Mouse (Mus musculus) MEL (cell line): Measurements from ENCODE around the gene Sgf29. TPM values are rescaled to one million over a fixed set of nuclear protein-coding genes. Genes with fewer than 3 reads are reported as not detected.

Experiments
- DNase-seq: peaks from one replicate; pipeline ENCODE4 v3.0.0; 2011; ENCODE audit warnings: low read depth, low spot score
- H3K27ac ChIP-seq: 2 replicates; pipeline ENCODE4 v1.5.1; 2012; ENCODE audit warnings: low read depth, mild to moderate bottlenecking, control low read depth, low read length, moderate library complexity; ENCODE audit not compliant: control insufficient read depth
- H3K27me3 ChIP-seq, 2 experiments: fragments of 150-350 bp in 1 of 2; sonication (generic) in 1 of 2; 2 replicates each; pipeline ENCODE4 v1.6.1; 2012; ENCODE audit warnings: low read length in 2 of 2, mild to moderate bottlenecking in 2 of 2, improper control_type of control experiment in 1 of 2, moderate library complexity in 1 of 2; ENCODE audit not compliant: insufficient read depth in 2 of 2, control insufficient read depth in 1 of 2
- H3K36me3 ChIP-seq, 2 experiments: 2 replicates each; pipeline ENCODE4 v1.6.1; 2012 to 2014; ENCODE audit warnings: low read length in 2 of 2, improper control_type of control experiment in 1 of 2, inconsistent platforms in 1 of 2, mild to moderate bottlenecking in 1 of 2; ENCODE audit not compliant: insufficient read depth in 2 of 2, control insufficient read depth in 1 of 2
- H3K4me1 ChIP-seq, 2 experiments: fragments of 150-350 bp in 1 of 2; sonication (generic) in 1 of 2; 2 replicates each; pipeline ENCODE4 v1.6.1; 2012; ENCODE audit warnings: low read length in 2 of 2, improper control_type of control experiment in 1 of 2, mild to moderate bottlenecking in 1 of 2; ENCODE audit not compliant: insufficient read depth in 2 of 2, control insufficient read depth in 1 of 2
- H3K4me3 ChIP-seq, 2 experiments: fragments of 150-350 bp in 1 of 2; sonication (generic) in 1 of 2; 2 replicates each; pipeline ENCODE4 v1.5.1; 2012; ENCODE audit warnings: low read depth in 2 of 2, low read length in 2 of 2, mild to moderate bottlenecking in 2 of 2, moderate library complexity in 2 of 2, control low read depth in 1 of 2, improper control_type of control experiment in 1 of 2; ENCODE audit not compliant: control insufficient read depth in 1 of 2, insufficient read depth in 1 of 2
- H3K79me2 ChIP-seq: 2 replicates; pipeline ENCODE4 v1.6.1; 2012; ENCODE audit warnings: mild to moderate bottlenecking, low read length, moderate library complexity; ENCODE audit not compliant: control insufficient read depth, poor library complexity, insufficient read depth
- H3K9ac ChIP-seq: 2 replicates; pipeline ENCODE4 v1.6.1; 2012; ENCODE audit warnings: low read depth, mild to moderate bottlenecking, control low read depth, low read length, moderate library complexity; ENCODE audit not compliant: control insufficient read depth, poor library complexity, severe bottlenecking
- H3K9me3 ChIP-seq: fragments of 150-350 bp; sonication (generic); replicated peaks from 2 replicates; pipeline ENCODE4 v1.6.1; 2012; ENCODE audit warnings: mild to moderate bottlenecking, low read length, improper control_type of control experiment, moderate library complexity; ENCODE audit not compliant: insufficient read depth
- CHD1 ChIP-seq: IDR thresholded peaks from 2 replicates; pipeline ENCODE4 v1.6.1; 2012; ENCODE audit warnings: low read depth, mild to moderate bottlenecking, inconsistent platforms, low read length, improper control_type of control experiment
- ELF1 ChIP-seq: IDR thresholded peaks from 2 replicates; pipeline ENCODE4 v1.6.1; 2014; ENCODE audit warnings: low read depth, mild to moderate bottlenecking, inconsistent platforms, low read length, improper control_type of control experiment, moderate library complexity
- EP300 ChIP-seq, 2 experiments: IDR thresholded peaks; 2 replicates each; pipeline ENCODE4 v1.6.1; 2011; ENCODE audit warnings: improper control_type of control experiment in 2 of 2, low read length in 2 of 2, low read depth in 1 of 2, mild to moderate bottlenecking in 1 of 2
- ETS1 ChIP-seq: IDR thresholded peaks from 2 replicates; pipeline ENCODE4 v1.6.1; 2012; ENCODE audit warnings: low read depth, mild to moderate bottlenecking, inconsistent platforms, low read length, improper control_type of control experiment, moderate library complexity
- HCFC1 ChIP-seq: IDR thresholded peaks from 2 replicates; pipeline ENCODE4 v1.6.1; 2012; ENCODE audit warnings: low read depth, mild to moderate bottlenecking, inconsistent platforms, low read length, improper control_type of control experiment, moderate library complexity
- JUND ChIP-seq: IDR thresholded peaks from 2 replicates; pipeline ENCODE4 v1.6.1; 2011; ENCODE audit warnings: low read depth, mild to moderate bottlenecking, improper control_type of control experiment, low read length
- MAFK ChIP-seq: IDR thresholded peaks from 2 replicates; pipeline ENCODE4 v1.6.1; 2011; ENCODE audit warnings: low read depth, mild to moderate bottlenecking, low read length, improper control_type of control experiment, borderline replicate concordance
- MAX ChIP-seq: IDR thresholded peaks from 2 replicates; pipeline ENCODE4 v1.6.1; 2011; ENCODE audit warnings: low read length, improper control_type of control experiment
- MAZ ChIP-seq: IDR thresholded peaks from 2 replicates; pipeline ENCODE4 v1.6.1; 2012; ENCODE audit warnings: low read depth, mild to moderate bottlenecking, inconsistent platforms, low read length, improper control_type of control experiment
- MXI1 ChIP-seq: IDR thresholded peaks from 2 replicates; pipeline ENCODE4 v1.6.1; 2011; ENCODE audit warnings: mild to moderate bottlenecking, low read depth, low read length, improper control_type of control experiment
- MYC ChIP-seq: IDR thresholded peaks from 2 replicates; pipeline ENCODE4 v1.6.1; 2011; ENCODE audit warnings: low read depth, mild to moderate bottlenecking, low read length, improper control_type of control experiment, moderate library complexity
- NELFE ChIP-seq: IDR thresholded peaks from 2 replicates; pipeline ENCODE4 v1.6.1; 2011; ENCODE audit warnings: low read depth, low read length, improper control_type of control experiment
- NRF1 ChIP-seq: IDR thresholded peaks from 2 replicates; pipeline ENCODE4 v1.6.1; 2014; ENCODE audit warnings: low read depth, mild to moderate bottlenecking, inconsistent platforms, low read length, improper control_type of control experiment, moderate library complexity; ENCODE audit not compliant: poor library complexity, insufficient read depth, severe bottlenecking
- POLR2A ChIP-seq, 2 experiments: IDR thresholded peaks; 2 replicates each; pipeline ENCODE4 v1.6.1; 2011 to 2012; ENCODE audit warnings: low read length in 2 of 2, mild to moderate bottlenecking in 2 of 2, control low read depth in 1 of 2, improper control_type of control experiment in 1 of 2, low read depth in 1 of 2, moderate library complexity in 1 of 2; ENCODE audit not compliant: control insufficient read depth in 1 of 2, insufficient read depth in 1 of 2, poor library complexity in 1 of 2
- RAD21 ChIP-seq: IDR thresholded peaks from 2 replicates; pipeline ENCODE4 v1.6.1; 2011; ENCODE audit warnings: mild to moderate bottlenecking, low read depth, low read length, improper control_type of control experiment
- RCOR1 ChIP-seq: IDR thresholded peaks from 2 replicates; pipeline ENCODE4 v1.6.1; 2012; ENCODE audit warnings: low read depth, mild to moderate bottlenecking, inconsistent platforms, low read length, improper control_type of control experiment
- SIN3A ChIP-seq: IDR thresholded peaks from 2 replicates; pipeline ENCODE4 v1.6.1; 2012; ENCODE audit warnings: low read length, improper control_type of control experiment, inconsistent platforms
- SMC3 ChIP-seq: IDR thresholded peaks from 2 replicates; pipeline ENCODE4 v1.6.1; 2011; ENCODE audit warnings: low read depth, low read length, improper control_type of control experiment
- TBP ChIP-seq: IDR thresholded peaks from 2 replicates; pipeline ENCODE4 v1.8.0; 2011; ENCODE audit warnings: low read depth, low read length, improper control_type of control experiment
- TCF12 ChIP-seq: IDR thresholded peaks from 2 replicates; pipeline ENCODE4 v1.6.1; 2014; ENCODE audit warnings: low read depth, mild to moderate bottlenecking, inconsistent platforms, low read length, improper control_type of control experiment, moderate library complexity
- USF2 ChIP-seq, 2 experiments: IDR thresholded peaks; 2 replicates each; pipeline ENCODE4 v1.6.1; 2011 to 2012; ENCODE audit warnings: improper control_type of control experiment in 2 of 2, low read length in 2 of 2, borderline replicate concordance in 1 of 2, inconsistent platforms in 1 of 2, low read depth in 1 of 2, mild to moderate bottlenecking in 1 of 2; ENCODE audit not compliant: insufficient read depth in 1 of 2
- ZMIZ1 ChIP-seq: IDR thresholded peaks from 2 replicates; pipeline ENCODE4 v1.6.1; 2012; ENCODE audit warnings: low read depth, mild to moderate bottlenecking, inconsistent platforms, low read length, improper control_type of control experiment, moderate library complexity
- polyA plus RNA-seq, 2 experiments: library from polyadenylated mRNA; stranded (reverse) in 1 of 2; unstranded in 1 of 2; fragments of >175 nt in 1 of 2; fragments of >200 nt in 1 of 2; gene quantifications; 2 replicates each; pipeline versions ENCODE4 v1.2.1 to v1.2.4; 2012; ENCODE audit warnings: low replicate concordance in 2 of 2, low read depth in 1 of 2; ENCODE audit not compliant: insufficient read length in 2 of 2, insufficient read depth in 1 of 2, missing spikeins in 1 of 2
- total RNA-seq: library from RNA; depleted of rRNA; stranded (reverse); fragments of 300-350 nt; gene quantifications from 2 replicates; pipeline ENCODE4 v1.2.3, GENCODE M21; 2012

Gene Sgf29
- total and polyA plus RNA-seq, 3 experiments: 81.7 to 117 TPM; not detected in 1

- Histone ChIP-seq H3K36me3 (peaks cover 0 to 26% of the 10 kb centered on the region in 2 experiments; a peak in 2 of 4 replicates), H3K79me2 (peaks cover 27% of the 10 kb centered on the region), H3K4me1 (peaks cover 11 to 37% of the 10 kb centered on the region in 2 experiments; a peak in 3 of 4 replicates), H3K9ac (peak overlapping the region; percentile 76), H3K9me3 (no peaks in the 10 kb centered on the region), H3K27me3 (no peaks in the 10 kb centered on the region), H3K27ac (peak overlapping the region; percentile 93), H3K4me3 (peak overlapping the region; percentile 65 to 88)
- DNase-seq: peak; percentile 91
- TF ChIP-seq ETS1 (peak; percentile 54; the same call in 1 of the 2 replicates), SIN3A (peak; percentile 31; the same call in 1 of the 2 replicates), NELFE (peak; percentile 77; the same call in 1 of the 2 replicates), CHD1 (0 out of 2 replicates have a peak, but pooled peaks have one; percentile 55), EP300 (IDR thresholded peaks at IDR 0.05; ENCODE audit: low read depth in 1 of 2, low read length in 2 of 2) (peak; percentile 7 to 54; a peak in 2 of 4 replicates), NRF1 (peak; percentile 45; the same call in 1 of the 2 replicates), SMC3 (no peak), ELF1 (peak; percentile 73), RCOR1 (peak; percentile 26; the same call in 1 of the 2 replicates), MAX (0 out of 2 replicates have a peak, but pooled peaks have one; percentile 21), POLR2A (IDR thresholded peaks at IDR 0.05; ENCODE audit: control insufficient read depth in 1 of 2, insufficient read depth in 1 of 2, low read depth in 1 of 2, low read length in 2 of 2, poor library complexity in 1 of 2) (peak in 1 of 2 experiments; percentile 86; a peak in 2 of 4 replicates), TCF12 (peak; percentile 53; the same call in 1 of the 2 replicates), TBP (peak; percentile 78), USF2 (IDR thresholded peaks at IDR 0.05; ENCODE audit: borderline replicate concordance in 1 of 2, insufficient read depth in 1 of 2, low read depth in 1 of 2, low read length in 2 of 2) (no peak), MYC (no peak), RAD21 (no peak), MAFK (no peak), HCFC1 (peak; percentile 68), MXI1 (peak; percentile 12), ZMIZ1 (peak; percentile 73; the same call in 1 of the 2 replicates), MAZ (peak; percentile 81), JUND (no peak)
These were observed 55.2 kb downstream of the Sgf29 start for GRCm38 (mm10) chr7:126704121-126704980.
